10 mouse cellular contexts compared by ENCODE assay signal in genomic region chr8:71324848-71325247, GRCm38 (mm10). TPM values are rescaled to one million over a fixed set of nuclear protein-coding genes. Genes with fewer than 3 reads are reported as not detected.
DNase-seq lines count a peak whose midpoint lies in the region; ATAC-seq and TF ChIP-seq lines count a peak whose summit lies in the region.
"Had no signal": no experiment of that assay in that cellular context is flagged by ENCODE, and none has a peak within 500 bp of the region (broad histone marks: within the 10 kb centered on the region; RNA-seq: fewer than 3 reads in every experiment).

No protein-coding gene starts in this region.

- no peaks in the 10 kb centered on the region for H3K4me1 ChIP-seq in heart, embryonic 15.5 days (replicated peaks)
- no peaks in the 10 kb centered on the region for H3K4me1 ChIP-seq in heart, embryonic 11.5 days (ENCODE audit: control insufficient read depth, insufficient read depth, low read length)
- peaks cover 0 to 28% of the 10 kb centered on the region in 2 experiments; a peak in 3 of 4 replicates for H3K4me1 ChIP-seq in CH12.LX (ENCODE audit: control insufficient read depth in 1 of 2, insufficient read depth in 2 of 2)
- no peaks in the 10 kb centered on the region for H3K4me1 ChIP-seq in liver, adult 2 months (ENCODE audit: control insufficient read depth, insufficient read depth, low read length)
- no peaks in the 10 kb centered on the region for H3K4me1 ChIP-seq in hindbrain, embryonic 10.5 days (replicated peaks)
- H3K4me1 ChIP-seq: limb, embryonic 15.5 days; stomach, embryonic 15.5 days had no signal

- peaks cover 73% of the 10 kb centered on the region for H3K36me3 ChIP-seq in heart, embryonic 15.5 days
- H3K36me3 ChIP-seq in heart, embryonic 11.5 days (ENCODE audit: control insufficient read depth, insufficient read depth, low read length) = peaks cover 37% of the 10 kb centered on the region
- peaks cover 63 to 89% of the 10 kb centered on the region in 2 experiments for H3K36me3 ChIP-seq in CH12.LX (replicated peaks in 1 of 2; ENCODE audit: control insufficient read depth in 1 of 2, insufficient read depth in 1 of 2, low read length in 1 of 2)
- peaks cover 11% of the 10 kb centered on the region; the same call in 1 of the 2 replicates for H3K36me3 ChIP-seq in liver, adult 2 months (ENCODE audit: control insufficient read depth, insufficient read depth, low read length)
- peaks cover 89% of the 10 kb centered on the region for H3K36me3 ChIP-seq in hindbrain, embryonic 10.5 days

- 80% methylated on average over 1 of the region's 1 CpGs for WGBS in heart, embryonic 15.5 days
- WGBS in heart, embryonic 11.5 days (ENCODE audit: insufficient replicate concordance) = 84% methylated on average over 1 of the region's 1 CpGs
- 69% methylated on average over 1 of the region's 1 CpGs for WGBS in liver, adult 2 months
- 87% methylated on average over 1 of the region's 1 CpGs for WGBS in hindbrain, embryonic 10.5 days

- DNase-seq in CH12.LX (ENCODE audit: extremely low read depth) = peak; percentile 61
- peak; percentile 25 for DNase-seq in c-Kit-positive CD71-positive TER-119-positive erythroid progenitor cells, embryonic 14.5 days (ENCODE audit: low spot score)
- DNase-seq in liver, adult 2 months (ENCODE audit: extremely low read depth, low read depth, low spot score) = peak; percentile 61
- peak; percentile 43 for DNase-seq in thymus, postnatal 25 days
- no peak for DNase-seq in hindbrain, embryonic 10.5 days (ENCODE audit: low spot score)
- no peak for DNase-seq in layer of hippocampus, adult 9-11 months

- H3K27ac ChIP-seq in heart, embryonic 15.5 days = no peak overlapping the region
- H3K27ac ChIP-seq in heart, embryonic 11.5 days (ENCODE audit: low read depth, low read length) = no peak overlapping the region
- no peak overlapping the region for H3K27ac ChIP-seq in CH12.LX (ENCODE audit: insufficient read depth, low read depth)
- no peak overlapping the region for H3K27ac ChIP-seq in liver, adult 2 months (replicated peaks; ENCODE audit: insufficient read depth, low read depth, low read length)
- H3K27ac ChIP-seq in hindbrain, embryonic 10.5 days = no peak overlapping the region
- H3K27ac ChIP-seq: limb, embryonic 15.5 days; stomach, embryonic 15.5 days had no signal

- dilution Hi-C loops in CH12.LX (cut with MboI; ENCODE audit: extremely low pct_ligation_motif_present, extremely low pct_unique_long_range_greater_than_20kb, low sequenced_read_pairs) = no loop called here

- no peak overlapping the region for H3K4me3 ChIP-seq in heart, embryonic 15.5 days
- H3K4me3 ChIP-seq in heart, embryonic 11.5 days (ENCODE audit: low read depth, low read length) = no peak overlapping the region
- H3K4me3 ChIP-seq in CH12.LX (replicated peaks in 1 of 3; ENCODE audit: low read depth in 2 of 3, low read length in 2 of 3, poor library complexity in 1 of 3) = no peak overlapping the region
- H3K4me3 ChIP-seq in liver, adult 2 months (ENCODE audit: insufficient read depth, low read depth, low read length) = no peak overlapping the region
- H3K4me3 ChIP-seq in hindbrain, embryonic 10.5 days = no peak overlapping the region
- H3K4me3 ChIP-seq: limb, embryonic 15.5 days; stomach, embryonic 15.5 days had no signal

- no peaks in the 10 kb centered on the region for H3K27me3 ChIP-seq in heart, embryonic 15.5 days
- H3K27me3 ChIP-seq in heart, embryonic 11.5 days (ENCODE audit: control insufficient read depth, insufficient read depth, low read length) = no peaks in the 10 kb centered on the region
- H3K27me3 ChIP-seq in CH12.LX (replicated peaks) = no peaks in the 10 kb centered on the region
- H3K27me3 ChIP-seq in liver, adult 2 months (ENCODE audit: control insufficient read depth, insufficient read depth, low read length) = no peaks in the 10 kb centered on the region
- H3K27me3 ChIP-seq in hindbrain, embryonic 10.5 days (ENCODE audit: insufficient read depth, poor library complexity, severe bottlenecking) = no peaks in the 10 kb centered on the region
- H3K27me3 ChIP-seq: limb, embryonic 15.5 days; stomach, embryonic 15.5 days had no signal

- no peak overlapping the region for H3K4me2 ChIP-seq in heart, embryonic 15.5 days
- H3K4me2 ChIP-seq in heart, embryonic 11.5 days = no peak overlapping the region
- H3K4me2 ChIP-seq in CH12.LX (ENCODE audit: insufficient read depth, low read depth, poor library complexity, severe bottlenecking) = no peak overlapping the region
- H3K4me2 ChIP-seq: limb, embryonic 15.5 days; stomach, embryonic 15.5 days had no signal

- in situ Hi-C loops in CH12.LX (cut with MboI; ENCODE audit: low pct_ligation_motif_present, low pct_unique_long_range_greater_than_20kb, low sequenced_read_pairs) = loop anchor here (5.0 kb wide), 1 partner anchor 53 kb away; the partner anchor contains the start of genes Haus8 and Myo9b

- peak; percentile 15 to 75; a peak in 2 of 4 replicates for TF ChIP-seq CTCF in CH12.LX (conservative IDR thresholded peaks at IDR 0.05 in 1 of 2, IDR thresholded peaks at IDR 0.05 in 1 of 2; ENCODE audit: low read depth in 2 of 2, low read length in 2 of 2)
- TF ChIP-seq CTCF in liver, adult 2 months (IDR thresholded peaks at IDR 0.05; ENCODE audit: low read depth, low read length) = peak; percentile 65

- no peak overlapping the region for H3K9ac ChIP-seq in heart, embryonic 15.5 days
- no peak overlapping the region for H3K9ac ChIP-seq in heart, embryonic 11.5 days (ENCODE audit: low read depth, low read length)
- no peak overlapping the region for H3K9ac ChIP-seq in CH12.LX (ENCODE audit: insufficient read depth, low read depth)
- H3K9ac ChIP-seq in liver, adult 2 months (ENCODE audit: low read depth, low read length) = no peak overlapping the region
- H3K9ac ChIP-seq: limb, embryonic 15.5 days; stomach, embryonic 15.5 days had no signal

- TF ChIP-seq RAD21 in CH12.LX (IDR thresholded peaks at IDR 0.05; ENCODE audit: low read depth, low read length) = peak; percentile 71

- TF ChIP-seq POLR2A in CH12.LX (IDR thresholded peaks at IDR 0.05; ENCODE audit: low read depth, low read length) = no peak
- no peak for TF ChIP-seq POLR2A in liver, adult 2 months (IDR thresholded peaks at IDR 0.05; ENCODE audit: extremely low read depth, insufficient read depth, low read length)

- 0 out of 2 replicates have a peak, but pooled peaks have one; percentile 11 for ATAC-seq in heart, embryonic 15.5 days (replicated peaks; ENCODE audit: insufficient number of reproducible peaks, insufficient read depth, low FRiP score, low read depth)
- ATAC-seq in heart, embryonic 11.5 days (replicated peaks; ENCODE audit: insufficient number of reproducible peaks, low FRiP score, low TSS enrichment) = no peak

- no peaks in the 10 kb centered on the region for H3K9me3 ChIP-seq in heart, embryonic 15.5 days (replicated peaks)
- H3K9me3 ChIP-seq in heart, embryonic 11.5 days (replicated peaks; ENCODE audit: control insufficient read depth, low read length) = no peaks in the 10 kb centered on the region
- no peaks in the 10 kb centered on the region for H3K9me3 ChIP-seq in CH12.LX (replicated peaks; ENCODE audit: low read length)
- no peaks in the 10 kb centered on the region for H3K9me3 ChIP-seq in hindbrain, embryonic 10.5 days
- H3K9me3 ChIP-seq: limb, embryonic 15.5 days; stomach, embryonic 15.5 days had no signal

- H3K79me2 ChIP-seq in CH12.LX (replicated peaks; ENCODE audit: control insufficient read depth, extremely low read depth, insufficient read depth, poor library complexity, severe bottlenecking) = no peaks in the 10 kb centered on the region
- no peaks in the 10 kb centered on the region for H3K79me2 ChIP-seq in liver, adult 2 months (ENCODE audit: control insufficient read depth, insufficient read depth, low read length)

- no peak for TF ChIP-seq EP300 in CH12.LX (IDR thresholded peaks at IDR 0.05; ENCODE audit: low read length)

RNA-seq across cellular contexts. Expression of gene Use1, which starts 41.8 kb away (rescaled TPM):
- polyA plus RNA-seq in heart, embryonic 15.5 days (2015; fragmentation: Nextera tagmentation; extraction: Ambion mirVana) = 67.6 and 75.3 TPM in 2 replicates
- 73.3 and 80.7 TPM in 2 replicates for polyA plus RNA-seq in heart, embryonic 11.5 days (2014; fragmentation: Nextera tagmentation; extraction: Ambion mirVana)
- total RNA-seq in CH12.LX (2012; rRNA removed) = 118 and 130 TPM in 2 replicates
- total RNA-seq in CH12.LX (2014; rRNA removed) = 69.6 and 78.4 TPM in 2 replicates
- polyA plus RNA-seq in CH12.LX (2012; ENCODE audit: insufficient read length, low read depth) = 98.7 and 111 TPM in 2 replicates
- total RNA-seq in liver, adult 2 months (2014; rRNA removed) = 76.6 and 82.2 TPM in 2 replicates
- polyA plus RNA-seq in liver, adult 2 months (2012; rRNA removed) = 60.2 and 69.9 TPM in 2 replicates
- 74.4 and 84.6 TPM in 2 replicates for polyA plus RNA-seq in hindbrain, embryonic 10.5 days (2016; fragmentation: Nextera tagmentation; extraction: Ambion mirVana)

RNA-seq across cellular contexts. Expression of gene Ocel1, which starts 46.2 kb away (rescaled TPM):
- 4.9 and 7.2 TPM in 2 replicates for polyA plus RNA-seq in heart, embryonic 15.5 days (2015; fragmentation: Nextera tagmentation; extraction: Ambion mirVana)
- polyA plus RNA-seq in heart, embryonic 11.5 days (2014; fragmentation: Nextera tagmentation; extraction: Ambion mirVana) = 2.7 and 2.9 TPM in 2 replicates
- total RNA-seq in CH12.LX (2012; rRNA removed) = 7.1 and 8.9 TPM in 2 replicates
- total RNA-seq in CH12.LX (2014; rRNA removed) = 4.4 and 4.8 TPM in 2 replicates
- polyA plus RNA-seq in CH12.LX (2012; ENCODE audit: insufficient read length, low read depth) = 4.5 and 7.4 TPM in 2 replicates
- total RNA-seq in liver, adult 2 months (2014; rRNA removed) = 8.0 and 8.1 TPM in 2 replicates
- 9.2 and 17.1 TPM in 2 replicates for polyA plus RNA-seq in liver, adult 2 months (2012; rRNA removed)
- polyA plus RNA-seq in hindbrain, embryonic 10.5 days (2016; fragmentation: Nextera tagmentation; extraction: Ambion mirVana) = 7.5 and 8.1 TPM in 2 replicates

RNA-seq across cellular contexts. Expression of gene Haus8, which starts 52.1 kb away (rescaled TPM):
- 114 and 120 TPM in 2 replicates for polyA plus RNA-seq in heart, embryonic 15.5 days (2015; fragmentation: Nextera tagmentation; extraction: Ambion mirVana)
- 113 and 116 TPM in 2 replicates for polyA plus RNA-seq in heart, embryonic 11.5 days (2014; fragmentation: Nextera tagmentation; extraction: Ambion mirVana)
- 25.1 and 33.7 TPM in 2 replicates for total RNA-seq in CH12.LX (2012; rRNA removed)
- total RNA-seq in CH12.LX (2014; rRNA removed) = 21.0 and 25.2 TPM in 2 replicates
- 30.3 and 40.5 TPM in 2 replicates for polyA plus RNA-seq in CH12.LX (2012; ENCODE audit: insufficient read length, low read depth)
- total RNA-seq in liver, adult 2 months (2014; rRNA removed) = 4.0 and 5.8 TPM in 2 replicates
- 2.1 and 2.8 TPM in 2 replicates for polyA plus RNA-seq in liver, adult 2 months (2012; rRNA removed)
- 59.1 and 61.9 TPM in 2 replicates for polyA plus RNA-seq in hindbrain, embryonic 10.5 days (2016; fragmentation: Nextera tagmentation; extraction: Ambion mirVana)

RNA-seq across cellular contexts. Expression of gene Myo9b, which starts 52.3 kb away (rescaled TPM):
- 13.6 and 20.2 TPM in 2 replicates for polyA plus RNA-seq in heart, embryonic 15.5 days (2015; fragmentation: Nextera tagmentation; extraction: Ambion mirVana)
- 15.1 and 23.3 TPM in 2 replicates for polyA plus RNA-seq in heart, embryonic 11.5 days (2014; fragmentation: Nextera tagmentation; extraction: Ambion mirVana)
- total RNA-seq in CH12.LX (2012; rRNA removed) (26.1 and 29.0 TPM in 2 replicates), CH12.LX (2014; rRNA removed) (14.2 and 15.3 TPM in 2 replicates)
- polyA plus RNA-seq in CH12.LX (2012; ENCODE audit: insufficient read length, low read depth) = 31.5 and 36.2 TPM in 2 replicates
- total RNA-seq in liver, adult 2 months (2014; rRNA removed) = 8.6 and 12.8 TPM in 2 replicates
- polyA plus RNA-seq in liver, adult 2 months (2012; rRNA removed) = 6.6 and 7.6 TPM in 2 replicates
- 24.1 and 25.4 TPM in 2 replicates for polyA plus RNA-seq in hindbrain, embryonic 10.5 days (2016; fragmentation: Nextera tagmentation; extraction: Ambion mirVana)

RNA-seq across cellular contexts. Expression of gene Nr2f6, which starts 56.9 kb away (rescaled TPM):
- 43.4 and 51.5 TPM in 2 replicates for polyA plus RNA-seq in heart, embryonic 15.5 days (2015; fragmentation: Nextera tagmentation; extraction: Ambion mirVana)
- polyA plus RNA-seq in heart, embryonic 11.5 days (2014; fragmentation: Nextera tagmentation; extraction: Ambion mirVana) = 45.7 and 47.2 TPM in 2 replicates
- total RNA-seq in CH12.LX (2012; rRNA removed) = 25.2 and 25.3 TPM in 2 replicates
- 11.8 and 13.1 TPM in 2 replicates for total RNA-seq in CH12.LX (2014; rRNA removed)
- 14.2 and 15.6 TPM in 2 replicates for polyA plus RNA-seq in CH12.LX (2012; ENCODE audit: insufficient read length, low read depth)
- total RNA-seq in liver, adult 2 months (2014; rRNA removed) = 73.9 and 117 TPM in 2 replicates
- polyA plus RNA-seq in liver, adult 2 months (2012; rRNA removed) = 319 and 341 TPM in 2 replicates
- polyA plus RNA-seq in hindbrain, embryonic 10.5 days (2016; fragmentation: Nextera tagmentation; extraction: Ambion mirVana) = 125 and 139 TPM in 2 replicates

Comparison
In these comparisons a context has a peak if more than half of its experiments do, and no peak if none do; other contexts are left out.
1. DNase-seq: peak in CH12.LX (single experiment), c-Kit-positive CD71-positive TER-119-positive erythroid progenitor cells, embryonic 14.5 days (single experiment), liver, adult 2 months (single experiment) and thymus, postnatal 25 days (single experiment); none in hindbrain, embryonic 10.5 days (single experiment) and layer of hippocampus, adult 9-11 months (single experiment).